Mouse (Mus musculus) CH12.LX (cell line): Measurements from ENCODE around the gene Sh2b2. TPM values are rescaled to one million over a fixed set of nuclear protein-coding genes. Genes with fewer than 3 reads are reported as not detected.

ENCODE experiments used
- DNase-seq: peaks from one replicate; pipeline ENCODE4 v3.0.0-alpha.2; 2013; ENCODE audit errors: extremely low read depth
- H3K27ac ChIP-seq: 2 replicates; pipeline ENCODE4 v1.5.1; 2012; ENCODE audit warnings: low read depth, mild to moderate bottlenecking, control low read depth, moderate library complexity; ENCODE audit not compliant: insufficient read depth
- H3K27me3 ChIP-seq: replicated peaks from 2 replicates; pipeline ENCODE3; 2012; ENCODE audit warnings: inconsistent platforms
- H3K36me3 ChIP-seq, 2 experiments: replicated peaks in 1 of 2; 2 replicates each; pipeline versions ENCODE3 to v1.6.1; 2012; ENCODE audit warnings: inconsistent platforms in 1 of 2, low read length in 1 of 2, mild to moderate bottlenecking in 1 of 2, mixed read lengths in 1 of 2, moderate library complexity in 1 of 2; ENCODE audit not compliant: control insufficient read depth in 1 of 2, insufficient read depth in 1 of 2
- H3K4me1 ChIP-seq, 2 experiments: 2 replicates each; pipeline ENCODE4 v1.6.1; 2012; ENCODE audit warnings: inconsistent platforms in 1 of 2, moderate library complexity in 1 of 2; ENCODE audit not compliant: insufficient read depth in 2 of 2, control insufficient read depth in 1 of 2
- H3K4me2 ChIP-seq: 2 replicates; pipeline ENCODE4 v1.6.1; 2012; ENCODE audit warnings: low read depth, mild to moderate bottlenecking, control low read depth; ENCODE audit not compliant: poor library complexity, insufficient read depth, severe bottlenecking
- H3K4me3 ChIP-seq, 3 experiments: fragments of 150-350 bp in 1 of 3; sonication (generic) in 1 of 3; replicated peaks in 1 of 3; 2 replicates each; pipeline versions ENCODE3 to v1.5.1; 2011 to 2012; ENCODE audit warnings: low read depth in 2 of 3, low read length in 2 of 3, mild to moderate bottlenecking in 2 of 3, moderate library complexity in 2 of 3, control low read depth in 1 of 3, improper control_type of control experiment in 1 of 3, inconsistent platforms in 1 of 3, mixed read lengths in 1 of 3; ENCODE audit not compliant: poor library complexity in 1 of 3
- H3K79me2 ChIP-seq: replicated peaks from 2 replicates; pipeline ENCODE4 v1.6.1; 2012; ENCODE audit warnings: mild to moderate bottlenecking, moderate library complexity; ENCODE audit not compliant: control insufficient read depth, poor library complexity, insufficient read depth, severe bottlenecking; ENCODE audit errors: extremely low read depth
- H3K9ac ChIP-seq: 2 replicates; pipeline ENCODE4 v1.6.1; 2012; ENCODE audit warnings: low read depth, mild to moderate bottlenecking, control low read depth, moderate library complexity; ENCODE audit not compliant: insufficient read depth
- H3K9me3 ChIP-seq: replicated peaks from 2 replicates; pipeline ENCODE3; 2012; ENCODE audit warnings: low read length, inconsistent platforms, mixed read lengths
- CHD1 ChIP-seq: IDR thresholded peaks from 2 replicates; pipeline ENCODE4 v1.6.1; 2012; ENCODE audit warnings: low read depth, low read length, improper control_type of control experiment, inconsistent platforms
- CHD2 ChIP-seq: IDR thresholded peaks from 2 replicates; pipeline ENCODE4 v1.6.1; 2011; ENCODE audit warnings: low read length, improper control_type of control experiment
- CTCF ChIP-seq, 2 experiments: IDR thresholded peaks in 1 of 2; conservative IDR thresholded peaks in 1 of 2; 2 replicates each; pipeline ENCODE4 v1.5.1; 2011 to 2012; ENCODE audit warnings: low read depth in 2 of 2, low read length in 2 of 2, improper control_type of control experiment in 1 of 2, inconsistent platforms in 1 of 2, mild to moderate bottlenecking in 1 of 2, moderate library complexity in 1 of 2
- E2F4 ChIP-seq: IDR thresholded peaks from 2 replicates; pipeline ENCODE4 v1.6.1; 2011; ENCODE audit warnings: low read depth, low read length, improper control_type of control experiment; ENCODE audit not compliant: insufficient replicate concordance
- EP300 ChIP-seq: IDR thresholded peaks from 2 replicates; pipeline ENCODE4 v1.6.1; 2011; ENCODE audit warnings: low read length, improper control_type of control experiment
- ETS1 ChIP-seq: conservative IDR thresholded peaks from 2 replicates; pipeline ENCODE4 v1.6.1; 2012; ENCODE audit warnings: low read depth, mild to moderate bottlenecking, inconsistent platforms, low read length, improper control_type of control experiment, moderate library complexity
- GABPA ChIP-seq: IDR thresholded peaks from 2 replicates; pipeline ENCODE4 v1.6.1; 2012; ENCODE audit warnings: low read depth, low read length, improper control_type of control experiment, inconsistent platforms; ENCODE audit not compliant: insufficient replicate concordance
- HCFC1 ChIP-seq: IDR thresholded peaks from 2 replicates; pipeline ENCODE4 v1.6.1; 2012; ENCODE audit warnings: low read depth, mild to moderate bottlenecking, inconsistent platforms, low read length, improper control_type of control experiment
- IRF4 ChIP-seq: IDR thresholded peaks from 2 replicates; pipeline ENCODE4 v1.6.1; 2014; ENCODE audit warnings: low read depth, mild to moderate bottlenecking, inconsistent platforms, low read length, improper control_type of control experiment
- JUN ChIP-seq: IDR thresholded peaks from 2 replicates; pipeline ENCODE4 v1.6.1; 2011; ENCODE audit warnings: low read depth, mild to moderate bottlenecking, low read length, improper control_type of control experiment, moderate library complexity; ENCODE audit not compliant: insufficient read depth
- JUND ChIP-seq: conservative IDR thresholded peaks from 2 replicates; pipeline ENCODE4 v1.6.1; 2011; ENCODE audit warnings: low read depth, low read length, improper control_type of control experiment
- MAFK ChIP-seq: IDR thresholded peaks from 2 replicates; pipeline ENCODE4 v1.6.1; 2011; ENCODE audit warnings: low read length, improper control_type of control experiment; ENCODE audit not compliant: insufficient replicate concordance
- MAX ChIP-seq: IDR thresholded peaks from 2 replicates; pipeline ENCODE4 v1.6.1; 2011; ENCODE audit warnings: low read length, improper control_type of control experiment
- MXI1 ChIP-seq: IDR thresholded peaks from 2 replicates; pipeline ENCODE4 v1.6.1; 2011; ENCODE audit warnings: mild to moderate bottlenecking, low read depth, low read length, improper control_type of control experiment
- PAX5 ChIP-seq: IDR thresholded peaks from 2 replicates; pipeline ENCODE4 v1.6.1; 2012; ENCODE audit warnings: low read length, inconsistent platforms, mixed read lengths
- POLR2AphosphoS2 ChIP-seq: IDR thresholded peaks from 2 replicates; pipeline ENCODE4 v1.6.1; 2011; ENCODE audit warnings: low read depth, low read length, improper control_type of control experiment
- RAD21 ChIP-seq: IDR thresholded peaks from 2 replicates; pipeline ENCODE4 v1.6.1; 2011; ENCODE audit warnings: low read depth, mild to moderate bottlenecking, low read length, improper control_type of control experiment, moderate library complexity
- SMC3 ChIP-seq: IDR thresholded peaks from 2 replicates; pipeline ENCODE4 v1.6.1; 2011; ENCODE audit warnings: low read depth, low read length, improper control_type of control experiment
- UBTF ChIP-seq: IDR thresholded peaks from 2 replicates; pipeline ENCODE4 v1.6.1; 2012; ENCODE audit warnings: low read depth, mild to moderate bottlenecking, inconsistent platforms, low read length, improper control_type of control experiment, moderate library complexity
- ZKSCAN1 ChIP-seq: IDR thresholded peaks from 2 replicates; pipeline ENCODE4 v1.6.1; 2012; ENCODE audit warnings: low read depth, inconsistent platforms, low read length, improper control_type of control experiment, borderline replicate concordance
- ZMIZ1 ChIP-seq: IDR thresholded peaks from 2 replicates; pipeline ENCODE4 v1.6.1; 2012; ENCODE audit warnings: low read depth, mild to moderate bottlenecking, inconsistent platforms, low read length, improper control_type of control experiment
- dilution Hi-C: fragments of 300-500 bp; cut with MboI; formaldehyde crosslinking; loops from 2 replicates; pipeline ENCODE4 v1.14.3; 2020; ENCODE audit warnings: low sequenced_read_pairs; ENCODE audit not compliant: extremely low pct_unique_long_range_greater_than_20kb, extremely low pct_ligation_motif_present
- in situ Hi-C: fragments of 300-500 bp; cut with MboI; formaldehyde crosslinking; loops from 3 replicates; pipeline ENCODE4 v1.14.3; 2019; ENCODE audit warnings: low sequenced_read_pairs, low pct_ligation_motif_present, low pct_unique_long_range_greater_than_20kb, mixed read lengths
- polyA plus RNA-seq: library from polyadenylated mRNA; unstranded; fragments of >175 nt; gene quantifications from 2 replicates; pipeline ENCODE4 v1.2.1, GENCODE M21; 2012; ENCODE audit warnings: low read depth; ENCODE audit not compliant: insufficient read length
- total RNA-seq, 2 experiments: library from RNA; depleted of rRNA; stranded (reverse); fragments of 300-350 nt in 1 of 2; fragments of >200 nt in 1 of 2; gene quantifications; 2 replicates each; pipeline ENCODE4 v1.2.3; 2012 to 2014

Gene Sh2b2
- total and polyA plus RNA-seq, 3 experiments = 8.5 to 27.8 (median 17.9) TPM

GRCm38 (mm10) chr5:136215211-136215610 lies 31.1 kb downstream of the Sh2b2 start:
- Histone ChIP-seq H3K36me3 (peaks cover 8 to 23% of the 10 kb centered on the region in 2 experiments), H3K4me3 (no peak overlapping the region), H3K4me2 (no peak overlapping the region), H3K79me2 (no peaks in the 10 kb centered on the region), H3K9me3 (peaks cover 13% of the 10 kb centered on the region), H3K27me3 (no peaks in the 10 kb centered on the region), H3K4me1 (peaks cover 14 to 23% of the 10 kb centered on the region in 2 experiments), H3K9ac (no peak overlapping the region), H3K27ac (no peak overlapping the region)
- no peak for DNase-seq
- peak in 1 of 2 experiments; percentile 31; a peak in 2 of 4 replicates for TF ChIP-seq CTCF (conservative IDR thresholded peaks at IDR 0.05 in 1 of 2, IDR thresholded peaks at IDR 0.05 in 1 of 2; ENCODE audit: low read depth in 2 of 2, low read length in 2 of 2)
- TF ChIP-seq SMC3 = peak; percentile 21; the same call in 1 of the 2 replicates
- TF ChIP-seq CHD1 = no peak
- dilution Hi-C loops (no loop called here), in situ Hi-C loops (no loop called here)

- H3K36me3 ChIP-seq = peaks cover 3 to 8% of the 10 kb centered on the region in 2 experiments
- DNase-seq = no peak
- H3K4me2 ChIP-seq = no peak overlapping the region
- peaks cover 12 to 24% of the 10 kb centered on the region in 2 experiments for H3K4me1 ChIP-seq
- peaks cover 13% of the 10 kb centered on the region for H3K9me3 ChIP-seq
- no peak for TF ChIP-seq SMC3
- TF ChIP-seq ZKSCAN1 = no peak
- TF ChIP-seq MAX = no peak
- TF ChIP-seq CTCF (conservative IDR thresholded peaks at IDR 0.05 in 1 of 2, IDR thresholded peaks at IDR 0.05 in 1 of 2; ENCODE audit: low read depth in 2 of 2, low read length in 2 of 2) = no peak
- TF ChIP-seq MAFK = no peak
- no peak for TF ChIP-seq E2F4
- no peak for TF ChIP-seq GABPA
- no peak for TF ChIP-seq PAX5
- TF ChIP-seq ETS1 = no peak
- TF ChIP-seq ZMIZ1 = no peak
- no peak for TF ChIP-seq JUND
- no peak for TF ChIP-seq EP300
- no peak for TF ChIP-seq JUN
- H3K27me3 ChIP-seq = no peaks in the 10 kb centered on the region
- no peak overlapping the region for H3K4me3 ChIP-seq
- dilution Hi-C loops = no loop called here
- H3K9ac ChIP-seq = no peak overlapping the region
- H3K79me2 ChIP-seq = no peaks in the 10 kb centered on the region
- H3K27ac ChIP-seq = no peak overlapping the region
- in situ Hi-C loops = no loop called here
Observed at GRCm38 (mm10) chr5:136213716-136214115, 32.6 kb downstream of the Sh2b2 start.

GRCm38 (mm10) chr5:136212716-136213115 lies 33.6 kb downstream of the Sh2b2 start:
- H3K4me2 ChIP-seq = no peak overlapping the region
- in situ Hi-C loops (no loop called here), dilution Hi-C loops (no loop called here)
- no peak for DNase-seq
- H3K4me1 ChIP-seq = peaks cover 3 to 14% of the 10 kb centered on the region in 2 experiments
- H3K9ac ChIP-seq = no peak overlapping the region
- H3K27me3 ChIP-seq = no peaks in the 10 kb centered on the region
- peaks cover 13% of the 10 kb centered on the region for H3K9me3 ChIP-seq
- H3K79me2 ChIP-seq = no peaks in the 10 kb centered on the region
- no peak for TF ChIP-seq POLR2AphosphoS2
- TF ChIP-seq HCFC1 = no peak
- no peak for TF ChIP-seq RAD21
- no peak for TF ChIP-seq UBTF
- TF ChIP-seq IRF4 = no peak
- TF ChIP-seq MXI1 = no peak
- no peak for TF ChIP-seq CHD2
- no peak for TF ChIP-seq JUND
- TF ChIP-seq, all 38 proteins: peak for 0
- no peak overlapping the region for H3K4me3 ChIP-seq
- H3K36me3 ChIP-seq = no peaks in the 10 kb centered on the region
- no peak overlapping the region for H3K27ac ChIP-seq
